Mouse (Mus musculus) stomach, embryonic 15.5 days (tissue): ENCODE measurements around the gene Vmn1r233. TPM values are rescaled to one million over a fixed set of nuclear protein-coding genes. Genes with fewer than 3 reads are reported as not detected.
A peak's percentile ranks its signal among the peaks of the same experiment; 100 is the strongest.

Source experiments
- ATAC-seq: fragments of 200-750 bp; cut with Nextera tagmentation; 2 replicates; pipeline ENCODE4 v1.8.0; 2017; ENCODE audit warnings: low read depth, moderate number of reproducible peaks, moderate TSS enrichment; ENCODE audit not compliant: insufficient read depth, low FRiP score
- H3K27ac ChIP-seq: fragments of 300-500 bp; sonication (generic); 2 replicates; pipeline ENCODE4 v1.5.1; 2015; ENCODE audit warnings: mild to moderate bottlenecking, inconsistent platforms
- H3K27me3 ChIP-seq: fragments of 300-500 bp; sonication (generic); replicated peaks from 2 replicates; pipeline ENCODE4 v1.6.1; 2015; ENCODE audit warnings: inconsistent platforms
- H3K36me3 ChIP-seq: fragments of 300-500 bp; sonication (generic); 2 replicates; pipeline ENCODE4 v1.6.1; 2015; ENCODE audit warnings: inconsistent platforms
- H3K4me1 ChIP-seq: fragments of 300-500 bp; sonication (generic); 2 replicates; pipeline ENCODE4 v1.6.1; 2015; ENCODE audit warnings: inconsistent platforms
- H3K4me2 ChIP-seq: fragments of 300-500 bp; sonication (generic); 2 replicates; pipeline ENCODE4 v1.6.1; 2015; ENCODE audit warnings: mild to moderate bottlenecking, inconsistent platforms
- H3K4me3 ChIP-seq: fragments of 300-500 bp; sonication (generic); replicated peaks from 2 replicates; pipeline ENCODE4 v1.5.1; 2015; ENCODE audit warnings: inconsistent platforms
- H3K9ac ChIP-seq: fragments of 300-500 bp; sonication (generic); 2 replicates; pipeline ENCODE4 v1.6.1; 2015; ENCODE audit warnings: inconsistent platforms
- H3K9me3 ChIP-seq: fragments of 300-500 bp; sonication (generic); 2 replicates; pipeline ENCODE4 v1.6.1; 2016; ENCODE audit warnings: inconsistent platforms
- WGBS: fragments of 180-500 bp; shearing (Covaris S2); methylation state at CpG from one replicate; pipeline ENCODE4 v1.1.7; 2015; 5-methylcytosine and 5-hydroxymethylcytosine counted together
- polyA plus RNA-seq: library from polyadenylated mRNA; unstranded; fragments of >200 nt; fragmentation: Nextera tagmentation; extraction: Ambion mirVana; gene quantifications from 2 replicates; pipeline ENCODE4 v1.2.1, GENCODE M21; 2015

Gene Vmn1r233
- polyA plus RNA-seq = not detected in 2 replicates

- Histone ChIP-seq H3K9me3 (no peaks in the 10 kb centered on the region), H3K9ac (no peak within 1 kb of the TSS), H3K27me3 (no peaks in the 10 kb centered on the region), H3K4me1 (no peaks in the 10 kb centered on the region), H3K4me3 (no peak within 1 kb of the TSS), H3K4me2 (no peak within 1 kb of the TSS), H3K36me3 (no peaks in the 10 kb centered on the region), H3K27ac (no peak within 1 kb of the TSS)
- ATAC-seq = no peak
Observed at GRCm38 (mm10) chr17:20996364-20996763, at the start of gene Vmn1r233. TSS of gene Vmn1r233 (minus strand) at chr17:20996464.

DNA sequence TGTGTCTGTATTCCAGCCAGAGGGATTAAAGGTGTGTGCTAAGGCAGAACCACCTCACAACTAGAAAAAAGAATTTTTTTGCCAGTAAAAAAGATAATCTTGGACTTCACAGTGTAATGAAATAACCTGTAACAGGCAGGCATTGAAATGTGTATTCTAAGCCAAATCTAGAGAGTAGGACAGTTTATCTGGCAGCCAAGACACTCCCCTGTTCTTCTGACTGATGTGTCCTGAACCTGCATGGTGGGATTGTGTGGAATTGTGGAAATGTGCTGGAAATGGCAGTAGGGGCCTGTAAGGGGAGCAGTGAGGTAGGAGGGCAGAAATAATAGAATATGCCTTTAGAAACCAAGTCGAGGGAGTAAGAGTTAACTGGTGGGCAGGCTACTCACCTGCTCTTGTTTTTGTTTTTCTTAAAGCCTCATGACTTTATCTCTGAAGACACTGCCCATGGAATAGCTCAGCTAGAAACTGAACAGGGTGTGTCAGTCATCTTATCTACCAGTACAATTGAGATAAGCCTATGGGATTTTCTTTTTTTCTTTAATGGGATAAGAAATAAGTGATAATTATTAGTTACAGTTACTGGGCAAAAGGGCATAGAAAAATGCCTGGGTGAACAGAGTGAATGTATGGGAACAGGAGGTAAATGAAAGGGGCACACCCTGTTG is 22.3 kb upstream of the Vmn1r233 start:
- H3K9me3 ChIP-seq = no peaks in the 10 kb centered on the region
- H3K36me3 ChIP-seq = peaks cover 23% of the 10 kb centered on the region

DNA sequence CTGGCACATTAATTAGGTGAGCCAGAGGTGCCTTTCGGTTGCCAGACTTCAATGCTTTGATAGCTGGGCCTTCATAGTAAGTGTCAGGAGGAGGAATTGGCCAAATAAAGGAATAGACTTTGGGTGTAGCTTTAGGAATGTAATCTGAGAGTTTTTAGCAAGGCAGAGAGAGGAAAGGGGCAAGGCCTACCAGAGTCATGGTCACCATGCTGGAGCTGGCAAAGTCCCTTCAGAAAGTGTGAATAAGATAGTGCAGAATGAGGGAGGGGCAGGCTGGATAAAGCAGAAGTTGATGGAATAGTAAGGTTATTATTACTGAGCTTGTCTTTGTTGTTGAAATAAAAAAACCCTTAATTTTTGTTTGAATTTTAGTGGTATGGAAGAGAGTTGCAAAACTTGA is 13.5 kb upstream of the Vmn1r233 start:
- Histone ChIP-seq H3K27me3 (no peaks in the 10 kb centered on the region), H3K9ac (peak overlapping the region; percentile 81; the same call in 1 of the 2 replicates), H3K9me3 (no peaks in the 10 kb centered on the region), H3K4me1 (0 out of 2 replicates have a peak, but pooled peaks cover 2% of the 10 kb centered on the region), H3K36me3 (peaks cover 11% of the 10 kb centered on the region), H3K27ac (peak overlapping the region; percentile 95; the same call in 1 of the 2 replicates), H3K4me3 (peak overlapping the region; percentile 78), H3K4me2 (peak overlapping the region; percentile 67)
- ATAC-seq = no peak
- WGBS = 20% methylated on average over 1 of the region's 1 CpGs

More for the DNA sequence above, 22.3 kb upstream of the Vmn1r233 start:
- H3K4me1 ChIP-seq = no peaks in the 10 kb centered on the region
- no peak overlapping the region for H3K4me3 ChIP-seq
- H3K9ac ChIP-seq = no peak overlapping the region
- ATAC-seq = no peak
- H3K4me2 ChIP-seq = no peak overlapping the region
- H3K27ac ChIP-seq = no peak overlapping the region
- H3K27me3 ChIP-seq = no peaks in the 10 kb centered on the region
- WGBS = 62% methylated on average over 1 of the region's 1 CpGs

GRCm38 (mm10) chr17:21008382-21009331 is 12.4 kb upstream of the Vmn1r233 start, which contains the start of gene Zfp160:
TSS of gene Zfp160 (plus strand) at chr17:21008903.
- Histone ChIP-seq H3K9ac (peak within 1 kb of the TSS; percentile 81), H3K4me3 (peak within 1 kb of the TSS; percentile 78), H3K27me3 (no peaks in the 10 kb centered on the region), H3K4me1 (0 out of 2 replicates have a peak, but pooled peaks cover 2% of the 10 kb centered on the region), H3K36me3 (peaks cover 11% of the 10 kb centered on the region), H3K4me2 (peak within 1 kb of the TSS; percentile 67), H3K9me3 (no peaks in the 10 kb centered on the region), H3K27ac (peak within 1 kb of the TSS; percentile 95)
- WGBS = 6% methylated on average over 36 of the region's 36 CpGs
- ATAC-seq = peak; percentile 98

DNA sequence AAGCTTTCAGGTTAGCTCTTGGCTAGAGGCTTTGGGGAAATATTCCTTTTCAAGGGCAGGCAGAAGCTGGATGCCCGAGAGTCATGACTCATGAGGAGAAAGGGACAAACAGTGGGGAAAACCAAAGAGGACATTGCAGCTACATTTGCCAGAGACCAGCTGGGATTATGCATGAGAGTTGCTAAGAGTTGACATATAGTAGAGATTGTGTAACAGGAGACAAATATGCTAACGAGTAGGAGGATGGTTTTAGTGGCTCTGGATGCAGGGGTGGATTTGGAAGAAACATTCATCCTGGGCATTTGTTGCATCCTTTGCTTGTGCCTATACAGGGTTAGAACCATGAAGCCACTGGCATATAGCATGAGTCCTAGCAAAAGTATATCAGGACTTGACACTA is 2.5 kb downstream of the Vmn1r233 start:
- H3K36me3 ChIP-seq = no peaks in the 10 kb centered on the region
- no peak overlapping the region for H3K4me3 ChIP-seq
- H3K27me3 ChIP-seq = no peaks in the 10 kb centered on the region
- no peak overlapping the region for H3K4me2 ChIP-seq
- WGBS = 79% methylated on average over 2 of the region's 2 CpGs
- no peaks in the 10 kb centered on the region for H3K4me1 ChIP-seq
- no peak overlapping the region for H3K9ac ChIP-seq
- H3K9me3 ChIP-seq = no peaks in the 10 kb centered on the region
- no peak for ATAC-seq
- H3K27ac ChIP-seq = no peak overlapping the region

GRCm38 (mm10) chr17:20966681-20967080 is 29.6 kb downstream of the Vmn1r233 start:
- Histone ChIP-seq H3K27me3 (no peaks in the 10 kb centered on the region), H3K9ac (no peak overlapping the region), H3K36me3 (peaks cover 59% of the 10 kb centered on the region), H3K4me2 (no peak overlapping the region), H3K4me3 (no peak overlapping the region), H3K9me3 (no peaks in the 10 kb centered on the region), H3K4me1 (no peaks in the 10 kb centered on the region), H3K27ac (no peak overlapping the region)
- ATAC-seq = no peak

GRCm38 (mm10) chr17:20965421-20965820 is 30.8 kb downstream of the Vmn1r233 start:
- Histone ChIP-seq H3K4me1 (no peaks in the 10 kb centered on the region), H3K27me3 (no peaks in the 10 kb centered on the region), H3K36me3 (peaks cover 71% of the 10 kb centered on the region), H3K27ac (no peak overlapping the region), H3K4me2 (no peak overlapping the region), H3K4me3 (no peak overlapping the region), H3K9ac (no peak overlapping the region), H3K9me3 (no peaks in the 10 kb centered on the region)
- 91% methylated on average over 4 of the region's 4 CpGs for whole genome bisulfite sequencing
- no peak for ATAC-seq

- no peaks in the 10 kb centered on the region for H3K4me1 ChIP-seq
- H3K9me3 ChIP-seq = no peaks in the 10 kb centered on the region
- 95% methylated on average over 5 of the region's 5 CpGs for WGBS
- peaks cover 81% of the 10 kb centered on the region for H3K36me3 ChIP-seq
- no peaks in the 10 kb centered on the region for H3K27me3 ChIP-seq
- no peak overlapping the region for H3K4me2 ChIP-seq
- no peak overlapping the region for H3K27ac ChIP-seq
- H3K9ac ChIP-seq = no peak overlapping the region
- no peak overlapping the region for H3K4me3 ChIP-seq
- ATAC-seq = no peak
Observed at GRCm38 (mm10) chr17:20960386-20960785, 35.9 kb downstream of the Vmn1r233 start.

DNA sequence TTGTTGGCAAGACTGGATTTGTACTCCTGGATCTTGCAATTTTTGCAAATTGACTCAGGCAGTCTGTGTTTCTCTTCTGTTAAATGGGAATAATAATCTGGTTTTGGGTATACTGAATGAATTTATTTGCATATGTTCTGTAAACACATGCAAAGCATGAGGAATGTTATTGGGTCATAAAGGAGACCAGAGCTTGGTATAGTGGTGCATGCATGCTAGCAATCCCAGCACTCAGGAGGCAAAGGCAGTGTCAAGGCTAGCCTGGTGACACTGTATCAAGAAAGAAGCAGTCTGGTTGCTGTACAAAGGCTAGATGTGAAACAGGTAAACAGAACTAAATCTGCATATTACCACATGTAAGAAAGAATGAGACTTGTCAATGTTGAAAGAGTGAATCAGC is 49.6 kb downstream of the Vmn1r233 start:
- peak overlapping the region; percentile 76 for H3K4me2 ChIP-seq
- H3K4me1 ChIP-seq = 0 out of 2 replicates have a peak, but pooled peaks cover 11% of the 10 kb centered on the region
- H3K36me3 ChIP-seq = no peaks in the 10 kb centered on the region
- ATAC-seq = no peak
- H3K9ac ChIP-seq = 0 out of 2 replicates have a peak overlapping the region, but pooled peaks have one; percentile 95
- H3K27me3 ChIP-seq = no peaks in the 10 kb centered on the region
- no peak overlapping the region for H3K27ac ChIP-seq
- H3K4me3 ChIP-seq = peak overlapping the region; percentile 89
- H3K9me3 ChIP-seq = no peaks in the 10 kb centered on the region

DNA sequence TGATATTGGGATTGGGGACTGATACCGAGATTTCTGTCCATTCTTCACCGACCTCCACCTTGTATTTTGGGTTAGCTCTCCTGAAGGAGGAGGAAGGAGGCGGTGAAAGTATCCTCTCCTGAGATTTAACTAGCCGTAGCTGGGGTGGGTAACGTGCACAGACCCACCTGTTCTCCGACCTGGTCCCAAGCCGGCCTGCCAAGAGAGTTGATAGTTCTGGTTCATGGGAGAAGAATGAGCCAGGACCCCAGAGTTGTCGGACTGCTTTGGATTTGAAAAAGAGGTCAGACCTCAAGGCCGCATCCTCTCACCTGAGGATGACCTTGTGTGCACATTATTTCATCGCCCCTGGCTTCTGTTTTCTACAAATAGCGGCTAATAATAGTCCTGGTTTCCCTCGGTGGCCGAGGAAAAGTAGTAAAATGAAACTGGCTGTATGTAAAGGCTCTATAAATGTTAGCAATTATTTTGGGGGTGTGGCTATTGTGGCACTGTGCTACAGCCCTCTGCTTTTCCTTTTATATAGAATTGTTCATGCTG is 50.2 kb downstream of the Vmn1r233 start:
- Histone ChIP-seq H3K4me1 (0 out of 2 replicates have a peak, but pooled peaks cover 11% of the 10 kb centered on the region), H3K4me3 (peak overlapping the region; percentile 89), H3K4me2 (peak overlapping the region; percentile 76), H3K27me3 (no peaks in the 10 kb centered on the region), H3K36me3 (no peaks in the 10 kb centered on the region), H3K9ac (peak overlapping the region; percentile 95), H3K27ac (peak overlapping the region; percentile 98), H3K9me3 (no peaks in the 10 kb centered on the region)
- WGBS = 2% methylated on average over 13 of the region's 13 CpGs
- ATAC-seq = no peak

GRCm38 (mm10) chr17:20944985-20945891 is 51.0 kb downstream of the Vmn1r233 start, which contains the start of gene Ppp2r1a:
TSS of gene Ppp2r1a (plus strand) at chr17:20945311.
- H3K36me3 ChIP-seq = no peaks in the 10 kb centered on the region
- H3K9ac ChIP-seq = peak within 1 kb of the TSS; percentile 95
- 0 out of 2 replicates have a peak, but pooled peaks cover 11% of the 10 kb centered on the region for H3K4me1 ChIP-seq
- H3K4me3 ChIP-seq = peak within 1 kb of the TSS; percentile 89
- H3K27ac ChIP-seq = peak within 1 kb of the TSS; percentile 98
- peak within 1 kb of the TSS; percentile 76 for H3K4me2 ChIP-seq
- no peaks in the 10 kb centered on the region for H3K9me3 ChIP-seq
- ATAC-seq = peak; percentile 99
- WGBS = under 1% methylated on average over 69 of the region's 69 CpGs
- H3K27me3 ChIP-seq = no peaks in the 10 kb centered on the region
